Mouse (Mus musculus): ENCODE data around the gene Gm28845. TPM values are rescaled to one million over a fixed set of nuclear protein-coding genes. Genes with fewer than 3 reads are reported as not detected.

The Gm28845 gene
- polyA plus RNA-seq (2012; rRNA removed), result not detected in 2 replicates

GRCm38 (mm10) chr1:65119438-65119837 lies at the start of gene Gm28845:
Gene Gm28845, minus strand, starts transcription at chr1:65119558.

DNA sequence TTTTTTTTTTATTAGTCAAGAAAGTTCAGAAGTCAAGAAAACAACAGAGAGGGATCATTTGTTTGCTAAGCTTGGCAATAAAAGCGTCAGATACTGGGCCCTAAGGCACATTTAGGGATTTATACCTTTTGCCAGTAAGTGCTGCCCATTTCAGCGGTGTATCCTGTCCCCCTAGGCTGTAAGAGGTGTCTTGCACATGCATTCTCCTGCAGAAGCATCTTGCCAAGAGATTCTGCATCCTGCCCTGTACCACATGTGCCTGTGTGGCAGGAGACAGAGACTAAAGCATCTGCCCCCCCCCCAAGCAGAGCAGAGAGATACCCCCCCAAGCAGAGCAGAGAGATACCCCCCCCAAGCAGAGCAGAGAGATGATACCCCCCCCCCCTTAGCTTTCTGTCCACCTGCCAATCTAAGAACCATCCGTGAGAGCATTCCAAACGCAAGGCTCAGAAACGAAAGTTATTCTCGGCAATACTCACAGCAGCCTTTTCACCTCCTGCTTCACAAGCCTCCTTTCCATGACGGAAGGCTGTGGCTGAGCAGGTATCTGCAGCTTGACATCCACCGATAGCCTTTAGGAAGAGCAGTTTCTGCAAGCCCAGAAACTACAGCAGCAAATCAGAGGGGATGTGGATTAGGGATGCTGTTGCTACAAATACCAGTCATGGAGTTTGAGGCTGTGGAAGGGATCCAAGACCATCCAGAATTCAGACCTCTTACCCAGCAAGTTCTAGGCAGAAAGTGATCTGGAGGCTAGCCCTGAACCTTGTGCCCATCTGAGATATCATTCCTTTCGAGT lies 3.4 kb upstream of the Gm28845 start, which contains the start of gene D630023F18Rik:
TSS of gene D630023F18Rik (minus strand) at position 641 of the 799 bp plus-strand sequence.

DNA sequence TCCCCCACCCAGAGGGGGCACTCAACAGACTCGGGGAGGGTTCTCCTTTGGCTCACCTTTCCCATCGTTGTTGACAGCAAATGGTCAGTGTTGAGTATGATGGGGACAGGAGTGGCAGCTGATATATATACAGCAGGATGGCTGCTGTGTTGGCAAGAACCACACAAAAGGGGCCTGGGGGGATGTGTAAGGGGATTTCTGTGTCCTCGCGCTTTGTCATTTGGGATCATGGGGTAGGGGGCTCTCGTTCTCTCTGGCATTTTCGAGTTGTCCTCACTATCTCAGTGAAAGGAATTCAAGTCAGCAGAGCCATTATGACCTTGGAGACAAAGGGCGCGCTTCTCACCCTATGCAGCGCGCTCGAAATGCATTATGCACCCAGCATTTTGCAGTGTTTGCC lies 16.1 kb downstream of the Gm28845 start, which contains the start of gene Cryga:
TSS of gene Cryga (minus strand) at position 101 of the 400 bp plus-strand sequence.

GRCm38 (mm10) chr1:65082188-65082587 lies 37.2 kb downstream of the Gm28845 start, which contains the start of gene Crygb:
Gene Crygb, minus strand, starts transcription at chr1:65082288.

GRCm38 (mm10) chr1:65073589-65073988 lies 45.8 kb downstream of the Gm28845 start, which contains the start of gene Crygc:
Gene Crygc, minus strand, starts transcription at chr1:65073689.

DNA sequence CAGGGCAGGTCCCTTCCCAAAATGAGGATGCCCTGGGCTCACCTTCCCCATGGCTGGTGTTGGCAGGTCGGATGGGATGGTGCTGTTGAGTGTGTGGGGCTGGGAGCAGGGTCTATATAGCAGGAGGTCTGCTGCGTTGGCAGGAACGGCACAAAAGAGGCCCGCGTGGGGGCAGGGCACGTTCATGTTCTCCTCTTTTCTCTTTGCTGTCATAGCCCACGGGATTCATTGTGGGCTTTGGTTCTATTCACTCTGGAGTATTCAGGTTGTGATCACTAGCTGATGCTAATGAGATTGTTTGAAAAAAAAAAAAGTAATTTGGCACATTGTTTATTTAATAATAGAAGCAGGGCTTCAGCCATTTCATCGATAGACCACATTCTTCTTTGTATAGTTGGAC lies 56.0 kb downstream of the Gm28845 start, which contains the start of gene Crygd:
TSS of gene Crygd (minus strand) at position 101 of the 400 bp plus-strand sequence.

GRCm38 (mm10) chr1:65050952-65051351 lies 68.4 kb downstream of the Gm28845 start, which contains the start of gene Cryge:
Gene Cryge, minus strand, starts transcription at chr1:65051149.

Other genes with a start within 250 kb of the Gm28845 start
- 0.71 and 0.82 TPM in 2 replicates for gene Plekhm3, start 162.7 kb downstream of the Gm28845 start, polyA plus RNA-seq (2012; rRNA removed)
- 0.01 and 0.05 TPM in 2 replicates for gene Akr1cl, start 86.8 kb downstream of the Gm28845 start, polyA plus RNA-seq (2012; rRNA removed)
- gene Cryge, start 68.4 kb downstream of the Gm28845 start, polyA plus RNA-seq (2012; rRNA removed), result not detected in 2 replicates
- not detected in 2 replicates for gene Crygd, start 56.1 kb downstream of the Gm28845 start, polyA plus RNA-seq (2012; rRNA removed)
- not detected in 2 replicates for gene Crygc, start 45.9 kb downstream of the Gm28845 start, polyA plus RNA-seq (2012; rRNA removed)
- gene Crygb, start 37.3 kb downstream of the Gm28845 start, polyA plus RNA-seq (2012; rRNA removed), result not detected in 2 replicates
- gene Cryga, start 16.2 kb downstream of the Gm28845 start, polyA plus RNA-seq (2012; rRNA removed), result not detected in 2 replicates
- 0.10 and 0.17 TPM in 2 replicates for gene D630023F18Rik, start 3.7 kb upstream of the Gm28845 start, polyA plus RNA-seq (2012; rRNA removed)
- 35.6 and 43.4 TPM in 2 replicates for gene Idh1, start 66.9 kb upstream of the Gm28845 start, polyA plus RNA-seq (2012; rRNA removed)
- 2.8 and 3.3 TPM in 2 replicates for gene Pikfyve, start 67.1 kb upstream of the Gm28845 start, polyA plus RNA-seq (2012; rRNA removed)
- 0.01 TPM in 1 of 2 replicates, not detected in the other for gene Pth2r, start 162.5 kb upstream of the Gm28845 start, polyA plus RNA-seq (2012; rRNA removed)